Mouse (Mus musculus) heart, adult 9 months (tissue): Measurements from ENCODE around the gene Sephs2.

ENCODE experiments used
- DNase-seq, 2 experiments: peaks; one replicate each; pipeline ENCODE4 v3.0.0; 2022; ENCODE audit warnings: low spot score in 2 of 2

The Sephs2 gene

DNA sequence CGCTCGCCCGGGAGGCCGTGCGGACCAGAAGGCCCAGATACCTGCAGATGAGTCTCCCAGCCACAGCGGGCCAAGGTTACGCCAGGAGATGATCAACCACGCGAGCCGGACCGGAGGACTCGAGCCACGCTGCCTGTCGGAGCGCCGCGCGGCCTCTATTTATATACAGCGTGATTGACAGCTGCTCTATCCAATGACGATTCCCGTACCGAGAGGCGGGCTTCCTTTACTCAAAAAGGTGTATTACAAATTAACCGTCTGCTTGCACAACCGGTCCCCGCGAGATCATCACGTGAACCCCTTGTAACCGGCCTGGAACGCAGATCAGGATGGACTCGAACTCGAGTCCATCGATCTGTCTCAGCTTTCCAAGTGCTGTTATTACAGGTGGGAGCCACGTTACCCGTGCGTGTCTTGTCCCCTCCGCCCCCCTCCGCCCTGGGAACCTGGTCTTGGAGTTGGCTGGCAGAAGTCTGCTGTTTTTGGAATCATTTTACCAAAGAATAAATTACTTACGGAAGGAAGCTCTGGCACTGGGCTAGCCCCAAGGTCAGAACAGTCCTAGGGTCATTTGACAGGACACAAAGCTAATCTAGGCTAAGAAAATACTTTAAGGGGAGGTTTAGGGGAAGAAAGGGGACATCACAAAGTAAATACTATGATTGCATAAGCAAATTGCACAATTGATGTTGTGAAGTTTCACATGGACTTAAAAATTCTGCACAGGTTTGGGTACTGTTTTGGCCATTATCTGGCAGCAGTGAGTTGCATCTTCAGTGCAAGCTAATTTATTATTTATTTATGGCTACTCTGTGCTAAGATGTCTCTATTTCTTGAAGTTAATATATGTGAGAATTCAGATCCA, at the start of gene Sephs2:
TSS of gene Sephs2 (minus strand) at position 131 of the 865 bp plus-strand sequence.
- peak; percentile 96 to 97 for DNase-seq

- no peak for DNase-seq
These were observed 48.2 kb upstream of the Sephs2 start for GRCm38 (mm10) chr7:127322085-127322484.

DNA sequence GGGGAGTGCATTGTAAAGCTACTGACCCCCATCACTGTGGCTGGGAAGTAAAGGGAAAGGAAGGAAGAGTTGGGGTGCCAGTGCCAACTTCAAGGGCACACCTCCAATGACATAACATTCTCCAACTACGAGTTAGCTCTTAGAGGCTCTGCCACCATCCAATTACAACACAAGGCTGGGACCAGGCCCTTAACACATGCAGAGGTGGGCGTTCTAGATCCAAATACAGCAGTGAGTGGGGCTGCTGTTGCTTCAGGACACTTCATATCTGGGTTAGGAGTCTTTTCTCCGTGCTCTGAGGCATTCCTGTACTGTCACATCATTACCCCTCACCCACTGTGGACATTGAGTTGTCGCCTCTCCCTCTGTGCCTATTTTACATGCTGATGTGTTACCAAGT, 47.3 kb upstream of the Sephs2 start:
- no peak for DNase-seq

- DNase-seq = no peak
These were observed 40.1 kb upstream of the Sephs2 start for GRCm38 (mm10) chr7:127313912-127314311.

DNA sequence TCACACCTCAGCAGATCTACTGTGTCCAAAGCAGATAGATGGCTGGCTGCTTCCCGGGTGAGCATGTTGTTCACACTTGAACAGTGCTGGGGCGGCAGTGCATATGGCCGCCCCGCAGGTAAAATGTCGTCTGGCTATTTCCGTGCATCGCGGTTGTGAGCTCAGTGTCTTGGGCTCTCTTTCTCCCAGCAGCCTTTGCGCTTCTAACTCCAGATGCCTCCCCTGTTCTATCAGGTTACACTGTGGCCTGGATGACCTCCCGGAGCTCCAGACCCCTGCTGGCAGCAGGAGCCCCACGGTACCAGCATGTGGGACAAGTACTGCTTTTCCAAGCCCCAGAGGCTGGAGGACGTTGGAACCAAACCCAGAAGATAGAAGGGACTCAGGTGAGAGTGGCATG, 36.1 kb upstream of the Sephs2 start:
- no peak for DNase-seq

- DNase-seq = peak in 1 of 2 experiments; percentile 55
These were observed 35.0 kb upstream of the Sephs2 start for GRCm38 (mm10) chr7:127308887-127309286.

GRCm38 (mm10) chr7:127308431-127308830, 34.6 kb upstream of the Sephs2 start:
- DNase-seq = no peak

GRCm38 (mm10) chr7:127297586-127298193, 23.8 kb upstream of the Sephs2 start:
- no peak for DNase-seq

DNA sequence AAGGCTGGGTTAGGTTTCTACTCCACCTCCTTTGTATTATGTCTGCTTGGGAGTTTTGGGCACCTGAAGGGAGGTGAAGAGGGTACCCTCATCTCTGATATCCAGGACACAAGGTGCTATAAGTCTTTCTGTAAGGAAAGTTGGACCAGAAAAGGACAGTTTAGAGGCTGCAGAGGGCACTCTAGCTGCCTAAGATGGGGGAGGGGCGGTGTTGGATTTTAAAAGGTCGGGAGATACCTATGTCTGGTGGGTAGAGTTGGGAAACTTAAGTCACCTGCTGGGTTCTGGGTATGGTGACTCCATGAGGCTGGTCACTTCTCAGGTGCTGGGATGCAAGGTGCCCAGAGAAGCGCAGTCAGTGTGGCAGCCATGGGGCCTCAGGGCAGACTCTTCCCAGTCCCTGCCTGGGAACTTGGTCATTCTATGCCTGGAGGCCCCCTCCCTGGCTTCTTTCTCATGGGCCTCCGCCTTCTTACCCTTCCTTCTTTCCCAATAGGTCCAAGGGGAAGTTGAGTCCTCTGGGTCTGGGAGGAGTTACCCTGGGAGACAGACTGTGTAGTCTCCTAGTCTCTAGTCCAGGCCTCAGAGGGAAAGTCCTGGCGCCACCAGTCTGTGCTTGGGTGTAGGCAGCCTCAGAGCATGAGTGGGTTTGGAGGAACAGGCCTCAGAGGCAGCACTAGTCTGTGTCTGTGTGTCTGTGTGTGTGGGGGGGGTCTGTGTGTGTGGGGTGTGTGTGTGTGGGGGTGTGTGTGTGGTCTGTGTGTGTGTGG, 23.1 kb upstream of the Sephs2 start:
- DNase-seq = no peak

- no peak for DNase-seq
These were observed 22.2 kb upstream of the Sephs2 start, which contains the start of gene Itgal for GRCm38 (mm10) chr7:127296098-127296497. Gene Itgal, plus strand, starts transcription at chr7:127296260.

- no peak for DNase-seq
These were observed 16.3 kb upstream of the Sephs2 start for GRCm38 (mm10) chr7:127290142-127290541.

DNA sequence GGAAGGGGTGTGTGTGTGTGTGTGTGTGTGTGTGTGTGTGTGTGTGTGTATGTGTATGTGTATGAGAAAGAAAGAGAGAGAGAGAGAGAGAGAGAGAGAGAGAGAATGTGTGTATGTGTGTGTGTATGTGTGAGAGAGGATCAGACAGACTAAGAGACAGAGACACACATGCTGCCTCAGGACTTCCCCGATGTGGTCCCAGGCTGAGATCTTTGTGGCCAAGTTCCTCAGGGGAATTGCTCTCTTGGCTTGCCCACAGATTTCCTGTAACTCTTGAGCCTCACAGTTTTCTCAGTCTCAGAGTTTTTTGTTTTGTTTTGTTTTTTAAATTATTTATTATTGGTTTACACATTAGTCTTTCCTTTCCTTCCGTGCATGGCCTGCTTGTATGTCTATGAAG, 15.5 kb upstream of the Sephs2 start:
- no peak for DNase-seq

DNA sequence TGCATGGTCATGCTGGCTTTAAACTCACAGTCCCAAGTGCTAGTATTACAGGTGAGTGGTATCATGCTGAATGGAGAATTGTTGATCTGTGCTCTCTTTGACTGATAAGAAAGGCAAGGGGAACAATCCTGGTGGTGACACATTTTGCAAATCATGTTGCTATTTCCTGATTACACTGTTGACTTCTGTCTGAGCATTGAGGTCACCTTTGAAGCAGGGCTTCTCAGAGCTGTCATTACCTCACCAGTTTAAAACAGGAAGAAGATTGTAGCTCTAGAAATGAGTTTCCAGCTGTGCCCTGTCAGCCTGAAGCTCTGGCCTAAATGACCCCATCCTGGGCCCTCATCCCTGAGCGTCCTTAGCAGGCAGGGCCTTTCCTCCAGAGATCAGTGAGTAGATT, 14.1 kb upstream of the Sephs2 start:
- DNase-seq = no peak

GRCm38 (mm10) chr7:127285154-127285553, 11.3 kb upstream of the Sephs2 start:
- DNase-seq = no peak

DNA sequence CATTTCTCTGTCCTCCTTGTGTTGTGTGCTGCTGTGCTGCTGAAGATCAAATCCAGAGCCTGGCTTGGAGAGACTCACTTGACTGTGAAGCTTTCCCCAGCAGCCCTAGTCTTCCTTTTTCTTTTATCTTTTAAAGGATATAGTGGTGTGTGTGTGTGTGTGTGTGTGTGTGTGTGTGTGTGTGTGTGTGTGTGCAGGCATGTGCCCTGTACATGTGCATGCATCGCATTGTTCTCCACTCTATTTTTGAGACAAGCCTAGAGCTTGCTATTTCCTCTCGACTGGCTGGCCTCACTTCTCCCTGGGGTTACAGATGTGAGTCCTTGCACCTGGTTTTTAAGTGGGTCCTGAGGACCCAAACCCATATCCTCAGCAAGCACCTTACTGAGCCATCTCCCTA, 8.3 kb upstream of the Sephs2 start:
- DNase-seq = no peak

DNA sequence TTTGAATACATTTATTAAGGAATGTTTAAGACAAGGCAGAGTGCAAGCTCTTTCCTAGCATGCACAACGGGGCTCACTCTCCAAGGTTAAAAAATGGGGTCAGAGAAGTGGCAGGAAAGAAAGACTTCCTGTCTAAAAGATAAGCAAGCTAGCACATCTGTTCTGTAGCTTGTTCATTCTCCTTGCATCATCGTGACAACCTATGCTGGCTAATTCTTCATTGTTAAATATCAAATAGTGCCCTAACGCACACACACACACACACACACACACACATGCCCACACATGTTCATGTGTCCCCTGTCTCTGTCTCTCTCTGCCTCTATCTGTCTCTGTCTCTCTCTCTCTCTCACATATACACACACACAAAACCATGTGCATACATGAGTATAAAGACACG, 7.3 kb upstream of the Sephs2 start:
- DNase-seq = no peak

DNA sequence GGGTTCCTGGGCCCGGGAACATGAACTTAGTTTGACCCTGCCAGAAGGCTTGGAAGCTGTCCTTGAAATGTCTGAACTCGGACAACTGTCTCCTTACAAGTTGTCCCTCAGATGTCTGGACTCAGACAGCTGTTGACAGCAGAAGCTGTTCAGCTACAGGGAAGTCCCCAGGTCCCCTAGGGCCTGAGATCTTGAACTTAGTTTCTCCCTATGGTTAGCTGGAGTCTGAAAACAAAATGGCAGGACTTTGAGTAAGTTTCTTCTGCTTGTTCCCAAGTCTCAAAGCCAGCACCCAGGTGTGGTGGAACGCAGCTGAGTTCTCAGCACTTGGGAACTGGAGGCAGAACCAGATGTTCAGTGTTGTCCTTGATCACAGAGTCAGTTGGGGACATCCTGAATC, 6.2 kb upstream of the Sephs2 start:
- peak in 1 of 2 experiments; percentile 32 for DNase-seq

DNA sequence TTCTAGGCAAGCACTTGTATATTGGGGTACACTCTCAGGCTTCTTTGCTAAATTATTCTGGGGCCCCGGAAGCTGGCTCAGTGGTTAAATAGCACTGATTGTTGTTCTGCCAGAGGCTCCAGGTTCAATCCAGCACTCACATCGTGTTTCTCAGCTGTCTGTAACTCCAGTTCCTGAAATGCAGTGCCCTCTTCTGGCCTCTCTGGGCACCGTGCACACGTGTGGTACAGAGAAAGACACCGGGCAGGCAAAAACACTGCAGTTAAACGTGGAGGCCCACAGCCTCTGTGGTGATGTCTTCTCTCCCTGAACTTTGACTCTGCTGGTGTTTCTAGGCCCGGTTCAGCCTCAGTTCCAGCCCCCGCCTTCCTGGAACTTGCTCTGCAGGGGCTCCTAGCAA, 4.5 kb upstream of the Sephs2 start:
- DNase-seq = no peak

DNA sequence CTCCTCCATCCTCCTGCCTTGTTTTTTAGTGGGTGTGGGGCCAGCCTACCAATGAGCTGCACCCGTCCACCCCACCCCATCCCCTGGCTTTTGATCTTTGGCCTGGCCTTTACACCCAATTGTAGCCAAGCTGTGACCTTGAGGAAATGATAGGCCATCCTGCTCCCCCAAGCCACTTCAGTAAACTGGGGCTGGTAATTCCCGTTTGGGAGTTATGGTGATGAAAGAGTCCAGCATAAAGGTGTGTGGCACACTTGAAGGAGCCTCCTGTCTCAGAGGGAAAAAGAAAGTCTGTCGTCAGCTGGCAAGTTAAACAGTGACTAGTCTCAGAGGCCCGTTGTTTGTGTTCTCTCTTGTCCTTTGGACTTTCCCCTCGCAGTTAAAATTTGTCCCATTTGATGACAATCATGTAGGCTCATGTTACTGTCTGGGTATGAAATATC, 2.7 kb upstream of the Sephs2 start:
- no peak for DNase-seq

DNA sequence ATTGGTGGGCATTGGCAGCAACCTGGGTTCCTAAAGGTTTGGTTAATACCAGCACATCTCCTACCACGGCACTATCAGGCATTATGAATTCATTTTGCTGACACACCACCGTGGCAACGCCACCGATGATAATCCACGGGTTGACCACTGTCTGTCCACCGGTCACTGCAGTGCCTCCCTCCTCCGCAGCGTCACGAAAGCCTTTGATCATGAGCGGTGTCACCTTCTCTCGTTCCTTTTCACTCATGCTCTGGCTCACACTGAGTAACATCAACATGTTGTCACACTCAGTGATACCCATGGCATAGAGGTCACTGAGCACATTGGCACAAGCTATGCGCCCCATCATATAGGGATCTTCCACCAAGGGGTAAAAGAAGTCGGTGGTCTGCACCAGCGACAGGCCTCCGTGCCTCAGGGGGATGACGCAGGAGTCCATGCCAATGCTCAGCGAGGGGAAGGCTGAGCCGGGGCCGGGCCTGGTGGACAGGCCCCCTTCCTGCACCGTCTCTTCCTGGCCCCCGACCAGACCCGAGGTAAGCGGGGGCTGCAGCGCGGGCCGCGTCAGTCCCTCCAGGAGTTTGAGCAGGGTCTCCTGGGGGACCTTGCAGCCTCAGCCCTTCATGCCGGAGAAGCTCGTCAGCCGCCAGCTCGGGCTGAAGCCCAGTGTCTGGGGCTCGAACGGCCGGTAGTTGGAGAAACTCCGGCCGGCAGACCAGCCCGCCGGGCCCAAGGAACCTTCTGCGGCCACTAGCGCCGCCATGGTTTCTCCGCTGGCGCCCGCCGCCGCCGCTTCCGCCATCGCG, 534 bp downstream of the Sephs2 start:
- DNase-seq = no peak

- no peak for DNase-seq
These were observed 1.3 kb downstream of the Sephs2 start for GRCm38 (mm10) chr7:127272566-127272965.

DNA sequence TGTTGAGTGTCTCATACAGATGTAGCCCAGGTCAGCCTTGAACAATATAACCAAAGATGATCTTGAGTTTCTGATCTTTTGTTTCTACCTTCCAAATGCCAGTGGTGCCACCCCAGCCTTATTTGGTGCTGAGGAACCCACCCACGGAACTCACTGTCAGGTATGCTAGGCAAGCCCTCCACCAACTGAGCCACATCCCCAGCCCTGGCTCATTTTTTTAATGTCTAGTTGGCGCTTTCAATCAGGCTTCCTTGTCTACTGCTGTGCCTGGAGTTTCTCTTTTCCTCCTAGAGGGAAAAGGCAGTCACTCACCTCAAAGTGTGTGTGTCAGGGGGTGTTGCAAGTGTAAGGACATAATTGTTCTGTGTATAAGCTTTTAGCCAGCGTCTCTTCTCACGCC, 2.8 kb downstream of the Sephs2 start:
- no peak for DNase-seq
